In genomic region chr9:78088521-78088920, GRCm38 (mm10) we compare ENCODE assay signal across 19 mouse cellular contexts. TPM values are rescaled to one million over a fixed set of nuclear protein-coding genes. Genes with fewer than 3 reads are reported as not detected.
A peak's percentile ranks its signal among the peaks of the same experiment; 100 is the strongest.
DNase-seq lines count a peak whose midpoint lies in the region; TF ChIP-seq lines count a peak whose summit lies in the region.
"Had no signal": no experiment of that assay in that cellular context is flagged by ENCODE, and none has a peak within 500 bp of the region (broad histone marks: within the 10 kb centered on the region; RNA-seq: fewer than 3 reads in every experiment).

No protein-coding gene starts in this region.

- peaks cover 55% of the 10 kb centered on the region for H3K36me3 ChIP-seq in heart, embryonic 10.5 days

- no peak overlapping the region for H3K4me3 ChIP-seq in gastrocnemius, adult 2 months
- no peak overlapping the region for H3K4me3 ChIP-seq in heart, embryonic 10.5 days
- H3K4me3 ChIP-seq: embryonic facial prominence, embryonic 15.5 days; liver, embryonic 13.5 days had no signal

- no peak for TF ChIP-seq CTCF in gastrocnemius, adult 2 months (IDR thresholded peaks at IDR 0.05)

- WGBS in heart, embryonic 10.5 days: 73% methylated on average over 4 of the region's 4 CpGs

- H3K27me3 ChIP-seq in heart, embryonic 10.5 days (ENCODE audit: insufficient read depth, poor library complexity, severe bottlenecking): no peaks in the 10 kb centered on the region
- H3K27me3 ChIP-seq: embryonic facial prominence, embryonic 15.5 days; liver, embryonic 13.5 days had no signal

- H3K4me1 ChIP-seq in heart, embryonic 10.5 days: peaks cover 13% of the 10 kb centered on the region
- H3K4me1 ChIP-seq: embryonic facial prominence, embryonic 15.5 days; liver, embryonic 13.5 days had no signal

- peak overlapping the region; percentile 64 for H3K27ac ChIP-seq in gastrocnemius, adult 2 months
- peak overlapping the region; percentile 80 for H3K27ac ChIP-seq in heart, embryonic 10.5 days
- H3K27ac ChIP-seq: embryonic facial prominence, embryonic 15.5 days; liver, embryonic 13.5 days had no signal

- no peak for DNase-seq in gastrocnemius, adult 2 months
- DNase-seq in gastrocnemius, postnatal 36 days: no peak
- peak; percentile 20 for DNase-seq in brain, adult 2 months (ENCODE audit: low read depth, low spot score)
- no peak for DNase-seq in heart, embryonic 10.5 days (ENCODE audit: low spot score)
- DNase-seq in heart, postnatal 4 days: peak; percentile 30
- DNase-seq in urinary bladder, postnatal 36 days (ENCODE audit: low spot score in 2 of 2): no peak
- no peak for DNase-seq in adrenal gland, postnatal 10 days
- DNase-seq in left cerebral cortex, adult 8-10 months (ENCODE audit: low spot score in 2 of 2): no peak
- DNase-seq: cerebellum, adult 2 months; kidney, adult 11 months; layer of hippocampus, postnatal 36 days; liver, embryonic 13.5 days had no signal

- no peaks in the 10 kb centered on the region for H3K9me3 ChIP-seq in heart, embryonic 10.5 days
- H3K9me3 ChIP-seq: embryonic facial prominence, embryonic 15.5 days; liver, embryonic 13.5 days had no signal

- intact Hi-C loops in gastrocnemius, adult 2 months (cut with DNase I): no loop called here
- intact Hi-C loops in gastrocnemius, postnatal 36 days (cut with DNase I): no loop called here

RNA-seq across cellular contexts. Expression of gene Fbxo9, which starts 20.3 kb away (rescaled TPM):
- total RNA-seq in gastrocnemius, adult 2 months (2021): 10 to 100 TPM; 43.3 to 49.0 TPM
- total RNA-seq in gastrocnemius, postnatal 36 days (2021): 10 to 100 TPM; 52.0 to 62.9 TPM
- polyA plus RNA-seq in heart, embryonic 10.5 days (2016; fragmentation: Nextera tagmentation; extraction: Ambion mirVana): 28.5 and 30.6 TPM in 2 replicates
- total RNA-seq in heart, postnatal 4 days (2021): 10 to 100 TPM; 67.6 to 72.3 TPM
- 10 to 100 TPM; 63.0 to 85.4 TPM for total RNA-seq in adrenal gland, postnatal 10 days (2021)
- total RNA-seq in left cerebral cortex, adult 8-10 months (2022): 100 to 1,000 TPM in 3 of 4 experiments, 10 to 100 TPM in 1; 99.4 to 119 (median 108) TPM

RNA-seq across cellular contexts. Expression of gene Ick, which starts 20.5 kb away (rescaled TPM):
- total RNA-seq in gastrocnemius, adult 2 months (2021): 1 to 10 TPM; 5.0 to 6.4 TPM
- total RNA-seq in gastrocnemius, postnatal 36 days (2021): 1 to 10 TPM; 5.4 to 7.5 TPM
- 17.2 and 21.5 TPM in 2 replicates for polyA plus RNA-seq in heart, embryonic 10.5 days (2016; fragmentation: Nextera tagmentation; extraction: Ambion mirVana)
- 10 to 100 TPM; 23.9 to 24.0 TPM for total RNA-seq in heart, postnatal 4 days (2021)
- 10 to 100 TPM; 19.0 to 25.4 TPM for total RNA-seq in adrenal gland, postnatal 10 days (2021)
- total RNA-seq in left cerebral cortex, adult 8-10 months (2022): 10 to 100 TPM; 15.2 to 18.3 (median 16.6) TPM

RNA-seq across cellular contexts. Expression of gene Gcm1, which starts 36.8 kb away (rescaled TPM):
- total RNA-seq in gastrocnemius, adult 2 months (2021): not detected
- not detected for total RNA-seq in gastrocnemius, postnatal 36 days (2021)
- 0.09 TPM in 1 of 2 replicates, not detected in the other for polyA plus RNA-seq in heart, embryonic 10.5 days (2016; fragmentation: Nextera tagmentation; extraction: Ambion mirVana)
- total RNA-seq in heart, postnatal 4 days (2021): not detected
- not detected for total RNA-seq in adrenal gland, postnatal 10 days (2021)
- not detected for total RNA-seq in left cerebral cortex, adult 8-10 months (2022)
- total RNA-seq: gastrocnemius, adult 8-10 months; hematopoietic stem cell, adult 5-6 weeks; layer of hippocampus, postnatal 36 days; megakaryocyte-erythroid progenitor cell, adult 5-6 weeks had no signal
- polyA plus RNA-seq: C2C12; cerebellum, adult 2 months; cortical plate, adult 2 months; embryonic facial prominence, embryonic 15.5 days; forebrain, embryonic 11.5 days; liver, embryonic 13.5 days had no signal

Comparison
In these comparisons a context has a peak if more than half of its experiments do, and no peak if none do; other contexts are left out.
1. DNase-seq: peak in brain, adult 2 months (single experiment) and heart, postnatal 4 days (single experiment); none in gastrocnemius, adult 2 months (single experiment), gastrocnemius, postnatal 36 days (0 of 2), heart, embryonic 10.5 days (single experiment), urinary bladder, postnatal 36 days (0 of 2), adrenal gland, postnatal 10 days (single experiment) and left cerebral cortex, adult 8-10 months (0 of 2).